Mouse (Mus musculus): ENCODE measurements around the gene Metap1.

Gene Metap1

DNA sequence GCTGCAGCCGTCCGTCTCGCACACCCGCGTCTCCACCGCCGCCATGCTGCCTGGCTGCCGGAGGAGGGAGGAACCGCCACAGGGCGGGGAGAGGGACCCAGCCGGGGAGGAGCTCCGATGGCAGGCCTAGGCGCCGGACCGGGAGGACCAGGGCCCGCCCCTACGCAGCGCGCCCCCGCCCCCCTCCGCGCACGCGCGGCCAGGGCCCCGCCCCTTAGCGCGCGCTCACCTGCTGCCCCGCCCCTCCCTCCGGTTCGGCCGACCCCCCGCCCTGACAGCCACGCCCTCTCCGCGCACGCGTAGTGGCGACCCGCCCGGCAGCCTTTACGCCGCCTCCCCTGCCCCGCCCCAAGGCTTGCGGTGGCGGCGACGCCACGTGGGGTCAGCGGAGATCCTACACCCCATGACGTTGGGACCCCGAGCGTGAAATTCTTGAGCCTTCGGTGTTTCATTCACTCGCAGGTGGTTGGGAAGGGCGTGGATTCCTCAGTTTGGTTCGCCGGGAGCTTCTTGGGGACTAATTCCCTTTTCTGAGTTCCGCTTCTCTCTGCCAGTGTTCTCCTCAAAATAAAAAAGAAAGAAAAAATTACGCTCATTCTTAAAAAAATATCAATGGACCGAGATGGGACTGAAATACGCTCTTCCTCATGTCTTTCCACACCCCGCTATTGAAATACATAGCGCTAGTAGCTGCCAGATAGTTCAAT is at the start of gene Metap1:
Gene Metap1 (minus strand): TSS at position 189 of the 707 bp plus-strand sequence.
- in situ Hi-C loops (cut with MboI, MseI): loop anchor here (5.0 to 10.0 kb wide), 3 partner anchors 38 to 1825 kb away; partner anchors contain the start of gene Eif4e

DNA sequence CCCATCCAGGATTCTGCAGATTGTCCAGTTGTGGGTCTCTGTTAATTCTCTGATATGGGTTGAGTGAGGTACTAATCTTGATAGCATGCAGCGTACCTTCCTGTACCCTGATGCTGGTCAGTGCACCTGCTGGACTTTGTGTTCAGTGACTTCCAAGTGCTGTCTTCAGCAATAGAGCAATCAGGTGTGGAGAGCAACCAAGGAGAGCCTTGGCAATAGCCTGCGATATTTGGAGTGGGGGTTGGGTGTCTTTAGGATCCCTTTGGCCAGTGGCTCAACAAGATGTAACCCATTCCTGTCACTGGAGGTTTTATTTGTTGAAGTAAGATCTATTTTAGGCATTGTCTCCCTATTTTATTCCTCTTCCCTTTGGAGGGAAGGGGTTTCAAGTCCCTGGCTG is 46.7 kb upstream of the Metap1 start:
- in situ Hi-C loops (cut with MboI, MseI): no loop called here

DNA sequence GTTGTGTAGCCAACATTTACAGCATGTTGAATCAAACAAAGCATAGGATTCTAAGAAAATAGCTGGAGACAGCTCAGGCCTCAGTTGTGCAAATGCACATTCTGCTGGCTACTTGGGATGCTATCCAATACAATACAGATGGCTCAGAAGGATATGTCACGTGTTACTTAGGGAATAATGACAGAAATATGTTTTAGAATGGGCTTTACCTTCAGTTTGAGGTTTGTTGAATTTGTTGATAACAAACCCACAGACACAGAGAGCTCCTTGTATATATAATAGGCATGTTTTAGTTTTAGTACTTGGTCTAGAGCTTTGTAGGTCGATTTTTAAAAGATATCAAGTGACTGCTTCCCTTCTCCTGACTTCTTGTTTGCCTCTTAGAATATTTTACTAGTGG is 43.4 kb upstream of the Metap1 start:
- in situ Hi-C loops (cut with MboI, MseI): no loop called here

- in situ Hi-C loops (cut with MboI, MseI): no loop called here
Observed at GRCm38 (mm10) chr3:138531479-138532181, 42.3 kb upstream of the Metap1 start.

GRCm38 (mm10) chr3:138530578-138531478 is 41.5 kb upstream of the Metap1 start:
- in situ Hi-C loops (cut with MboI, MseI): no loop called here

- in situ Hi-C loops (cut with MboI, MseI): loop anchor here (5.0 to 10.0 kb wide), 3 partner anchors 41 to 663 kb away; partner anchors contain the start of genes Adh5, Dnajb14, H2afz and Metap1
Observed at GRCm38 (mm10) chr3:138528265-138528664, 39.0 kb upstream of the Metap1 start.

GRCm38 (mm10) chr3:138527667-138528231 is 38.4 kb upstream of the Metap1 start:
- in situ Hi-C loops (cut with MboI, MseI): loop anchor here (5.0 to 10.0 kb wide), 3 partner anchors 40 to 663 kb away; partner anchors contain the start of genes Adh5, Dnajb14, H2afz and Metap1

DNA sequence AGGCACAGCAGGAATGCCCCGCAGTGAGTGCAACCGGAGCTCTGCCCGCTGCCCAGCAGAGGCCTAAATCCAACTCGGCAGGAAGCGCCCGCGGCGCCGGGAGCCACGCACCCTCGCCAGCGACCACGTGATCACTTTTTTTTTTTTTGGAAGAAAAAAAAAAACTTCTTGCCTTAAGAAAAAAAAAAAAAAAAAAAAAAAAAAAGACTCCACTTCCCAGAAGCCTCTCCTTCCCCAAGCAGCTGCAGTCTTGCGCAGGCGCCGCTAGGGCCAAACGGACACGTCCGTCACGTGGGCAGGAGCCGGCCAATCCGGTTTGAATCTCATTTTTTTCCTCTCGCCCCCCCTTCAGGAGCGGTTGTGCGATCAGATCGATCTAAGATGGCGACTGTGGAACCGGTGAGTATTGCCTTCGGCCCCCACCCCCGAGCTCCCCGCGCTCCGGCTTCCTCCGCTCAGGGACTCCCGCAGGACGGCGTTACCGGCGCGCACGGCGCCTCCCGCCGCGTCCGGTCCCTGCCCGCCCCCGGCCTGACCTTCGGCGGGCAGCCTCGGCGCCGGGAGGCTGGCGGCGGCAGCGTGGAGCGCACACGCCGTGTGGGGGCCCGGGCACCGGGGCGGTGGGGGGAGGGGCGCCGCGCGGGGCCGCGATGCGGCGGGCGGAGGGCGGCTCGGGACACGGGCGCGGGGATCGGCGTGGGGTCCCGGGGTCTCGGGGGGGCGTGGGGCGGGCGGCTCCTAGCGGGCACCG is 37.8 kb upstream of the Metap1 start:
- in situ Hi-C loops (cut with MboI, MseI): loop anchor here (5.0 to 10.0 kb wide), 3 partner anchors 40 to 662 kb away; partner anchors contain the start of genes Adh5, Dnajb14, H2afz and Metap1

- in situ Hi-C loops (cut with MboI, MseI): loop anchor here (5.0 to 10.0 kb wide), 3 partner anchors 39 to 661 kb away; partner anchors contain the start of genes Adh5, Dnajb14, H2afz and Metap1
Observed at GRCm38 (mm10) chr3:138526073-138526915, 37.0 kb upstream of the Metap1 start, which contains the start of gene Eif4e. Gene Eif4e, plus strand, starts transcription at chr3:138526179.

DNA sequence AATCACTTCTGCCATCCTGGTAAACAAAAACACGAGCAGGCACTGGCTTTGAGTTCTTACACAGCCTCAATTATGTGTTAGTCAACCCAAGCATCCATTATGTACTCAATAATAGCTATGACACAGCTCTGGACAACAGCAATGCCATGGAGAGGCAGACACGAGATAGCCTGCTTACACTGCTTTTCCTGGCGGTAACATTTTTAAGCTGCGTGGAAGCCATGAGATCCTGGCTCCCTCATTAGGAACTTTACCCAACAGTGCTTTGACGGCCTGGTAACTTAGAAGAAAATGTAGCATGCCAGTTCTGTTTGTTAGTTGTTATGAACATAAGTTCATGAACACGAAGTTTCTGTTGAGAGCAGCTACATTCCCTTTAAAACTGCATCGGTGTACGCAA is 36.2 kb upstream of the Metap1 start:
- in situ Hi-C loops (cut with MboI, MseI): loop anchor here (5.0 to 10.0 kb wide), 3 partner anchors 38 to 661 kb away; partner anchors contain the start of genes Adh5, Dnajb14, H2afz and Metap1

DNA sequence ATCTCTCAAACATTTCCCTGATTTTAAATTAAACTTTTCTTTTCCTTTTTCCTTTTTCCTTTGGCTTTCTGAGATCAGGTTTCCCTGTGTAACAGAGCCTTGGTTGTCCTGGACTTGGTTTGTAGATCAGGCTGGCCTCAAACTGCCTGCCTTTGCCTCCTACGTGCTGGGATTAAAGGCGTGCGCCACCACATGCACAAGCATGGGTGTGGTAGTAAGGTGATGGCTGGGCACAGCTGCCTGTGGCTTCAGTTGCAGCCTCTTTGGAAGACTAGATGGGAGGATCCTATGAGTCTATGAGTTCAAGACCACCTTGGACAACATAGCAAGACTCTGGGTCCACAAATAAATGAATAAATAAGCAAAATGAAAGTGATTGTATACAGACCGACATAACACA is 34.6 kb upstream of the Metap1 start:
- in situ Hi-C loops (cut with MboI, MseI): loop anchor here (10.0 kb wide), 1 partner anchor 659 kb away; the partner anchor contains the start of genes Dnajb14 and H2afz

DNA sequence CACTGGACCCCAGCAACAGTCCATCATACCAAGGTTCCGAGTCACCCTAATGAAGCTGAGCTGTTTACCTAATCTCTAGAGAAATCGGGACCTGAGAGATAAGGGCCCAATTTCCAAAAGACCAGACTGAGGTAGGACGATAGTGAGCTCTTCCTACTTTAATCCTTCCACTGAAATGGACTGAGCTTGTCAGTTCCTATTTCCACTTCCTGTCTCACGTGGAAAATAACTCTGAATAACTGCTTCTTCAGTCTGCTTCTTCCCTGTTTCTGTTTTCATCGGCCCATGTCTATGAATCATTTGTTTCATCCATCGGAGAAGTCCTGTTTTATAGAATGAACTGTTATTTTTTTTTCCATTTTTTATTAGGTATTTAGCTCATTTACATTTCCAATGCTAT is 29.9 kb upstream of the Metap1 start:
- in situ Hi-C loops (cut with MboI, MseI): no loop called here

- in situ Hi-C loops (cut with MboI, MseI): no loop called here
Observed at GRCm38 (mm10) chr3:138517881-138518280, 28.6 kb upstream of the Metap1 start.

GRCm38 (mm10) chr3:138515656-138516370 is 26.5 kb upstream of the Metap1 start:
- in situ Hi-C loops (cut with MboI, MseI): no loop called here

- in situ Hi-C loops (cut with MboI, MseI): no loop called here
Observed at GRCm38 (mm10) chr3:138514749-138515148, 25.4 kb upstream of the Metap1 start.

GRCm38 (mm10) chr3:138513243-138513642 is 23.9 kb upstream of the Metap1 start:
- in situ Hi-C loops (cut with MboI, MseI): no loop called here

DNA sequence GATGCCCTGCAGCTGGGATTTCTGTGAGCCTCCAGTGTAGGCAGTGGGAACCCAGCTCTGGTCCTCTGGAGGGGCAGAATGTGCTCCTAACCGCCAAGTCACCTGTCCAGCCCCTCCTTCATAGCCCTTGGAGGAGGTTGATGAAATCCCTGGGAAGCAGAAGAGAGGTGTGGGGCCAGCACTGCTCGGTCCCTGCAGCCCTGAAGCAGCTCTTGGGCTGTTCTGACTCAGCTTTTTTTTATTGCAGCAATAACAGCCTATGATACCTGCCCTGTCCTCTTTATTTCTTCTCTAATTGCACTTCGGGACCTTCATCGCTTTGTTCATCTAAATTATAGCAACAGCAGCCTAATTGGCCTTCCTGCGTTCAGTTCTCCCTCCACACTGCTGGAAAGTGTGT is 21.2 kb upstream of the Metap1 start:
- in situ Hi-C loops (cut with MboI, MseI): no loop called here

DNA sequence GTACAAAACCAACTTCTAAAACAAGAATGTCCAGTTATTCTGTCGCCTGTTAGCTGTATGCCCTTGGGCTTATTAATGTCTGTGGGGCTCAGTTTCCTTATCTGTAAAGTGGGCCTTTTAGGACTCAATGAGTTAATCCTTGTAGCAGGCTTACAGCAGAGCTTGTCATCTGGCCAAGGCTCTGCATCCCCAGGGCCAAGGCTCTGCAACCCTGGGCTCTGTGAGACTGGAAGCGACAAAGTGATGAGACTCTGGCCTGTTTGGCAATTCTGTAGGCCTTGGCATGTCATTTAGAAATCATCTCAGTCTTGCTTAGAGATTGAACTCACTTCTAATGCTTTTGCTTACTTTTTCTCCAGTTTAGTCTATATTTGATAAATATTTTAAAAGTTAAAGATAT is 20.3 kb upstream of the Metap1 start:
- in situ Hi-C loops (cut with MboI, MseI): no loop called here

DNA sequence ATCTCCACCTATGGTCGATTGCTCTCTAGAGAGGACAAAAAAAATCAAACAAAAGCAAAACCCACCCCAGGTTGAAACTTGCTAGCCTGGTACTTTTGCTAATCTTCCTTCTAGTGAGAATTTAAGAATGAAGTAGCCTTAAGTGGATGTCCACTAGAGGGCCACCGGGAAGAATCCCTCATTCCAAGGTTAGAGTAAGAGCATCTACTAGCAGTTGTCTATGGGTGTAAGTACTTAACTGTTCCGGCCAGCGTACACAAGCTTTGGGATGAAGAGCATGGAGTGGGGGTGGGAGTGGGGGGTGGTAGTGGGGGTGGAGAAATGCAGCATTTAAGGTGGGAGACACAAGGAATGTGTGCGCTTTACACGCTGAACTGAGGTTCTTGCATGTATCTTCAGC is 17.4 kb upstream of the Metap1 start:
- in situ Hi-C loops (cut with MboI, MseI): no loop called here
